Mouse (Mus musculus) CH12.LX (cell line): Measurements from ENCODE around the gene Ptpn11. TPM values are rescaled to one million over a fixed set of nuclear protein-coding genes. Genes with fewer than 3 reads are reported as not detected.

Source experiments
- DNase-seq: peaks from one replicate; pipeline ENCODE4 v3.0.0-alpha.2; 2013; ENCODE audit errors: extremely low read depth
- H3K27ac ChIP-seq: 2 replicates; pipeline ENCODE4 v1.5.1; 2012; ENCODE audit warnings: low read depth, mild to moderate bottlenecking, control low read depth, moderate library complexity; ENCODE audit not compliant: insufficient read depth
- H3K27me3 ChIP-seq: replicated peaks from 2 replicates; pipeline ENCODE3; 2012; ENCODE audit warnings: inconsistent platforms
- H3K36me3 ChIP-seq, 2 experiments: replicated peaks in 1 of 2; 2 replicates each; pipeline versions ENCODE3 to v1.6.1; 2012; ENCODE audit warnings: inconsistent platforms in 1 of 2, low read length in 1 of 2, mild to moderate bottlenecking in 1 of 2, mixed read lengths in 1 of 2, moderate library complexity in 1 of 2; ENCODE audit not compliant: control insufficient read depth in 1 of 2, insufficient read depth in 1 of 2
- H3K4me1 ChIP-seq, 2 experiments: 2 replicates each; pipeline ENCODE4 v1.6.1; 2012; ENCODE audit warnings: inconsistent platforms in 1 of 2, moderate library complexity in 1 of 2; ENCODE audit not compliant: insufficient read depth in 2 of 2, control insufficient read depth in 1 of 2
- H3K4me2 ChIP-seq: 2 replicates; pipeline ENCODE4 v1.6.1; 2012; ENCODE audit warnings: low read depth, mild to moderate bottlenecking, control low read depth; ENCODE audit not compliant: poor library complexity, insufficient read depth, severe bottlenecking
- H3K4me3 ChIP-seq, 3 experiments: fragments of 150-350 bp in 1 of 3; sonication (generic) in 1 of 3; replicated peaks in 1 of 3; 2 replicates each; pipeline versions ENCODE3 to v1.5.1; 2011 to 2012; ENCODE audit warnings: low read depth in 2 of 3, low read length in 2 of 3, mild to moderate bottlenecking in 2 of 3, moderate library complexity in 2 of 3, control low read depth in 1 of 3, improper control_type of control experiment in 1 of 3, inconsistent platforms in 1 of 3, mixed read lengths in 1 of 3; ENCODE audit not compliant: poor library complexity in 1 of 3
- H3K79me2 ChIP-seq: replicated peaks from 2 replicates; pipeline ENCODE4 v1.6.1; 2012; ENCODE audit warnings: mild to moderate bottlenecking, moderate library complexity; ENCODE audit not compliant: control insufficient read depth, poor library complexity, insufficient read depth, severe bottlenecking; ENCODE audit errors: extremely low read depth
- H3K9ac ChIP-seq: 2 replicates; pipeline ENCODE4 v1.6.1; 2012; ENCODE audit warnings: low read depth, mild to moderate bottlenecking, control low read depth, moderate library complexity; ENCODE audit not compliant: insufficient read depth
- H3K9me3 ChIP-seq: replicated peaks from 2 replicates; pipeline ENCODE3; 2012; ENCODE audit warnings: low read length, inconsistent platforms, mixed read lengths
- CHD2 ChIP-seq: IDR thresholded peaks from 2 replicates; pipeline ENCODE4 v1.6.1; 2011; ENCODE audit warnings: low read length, improper control_type of control experiment
- EP300 ChIP-seq: IDR thresholded peaks from 2 replicates; pipeline ENCODE4 v1.6.1; 2011; ENCODE audit warnings: low read length, improper control_type of control experiment
- ETS1 ChIP-seq: conservative IDR thresholded peaks from 2 replicates; pipeline ENCODE4 v1.6.1; 2012; ENCODE audit warnings: low read depth, mild to moderate bottlenecking, inconsistent platforms, low read length, improper control_type of control experiment, moderate library complexity
- HCFC1 ChIP-seq: IDR thresholded peaks from 2 replicates; pipeline ENCODE4 v1.6.1; 2012; ENCODE audit warnings: low read depth, mild to moderate bottlenecking, inconsistent platforms, low read length, improper control_type of control experiment
- IRF4 ChIP-seq: IDR thresholded peaks from 2 replicates; pipeline ENCODE4 v1.6.1; 2014; ENCODE audit warnings: low read depth, mild to moderate bottlenecking, inconsistent platforms, low read length, improper control_type of control experiment
- JUND ChIP-seq: conservative IDR thresholded peaks from 2 replicates; pipeline ENCODE4 v1.6.1; 2011; ENCODE audit warnings: low read depth, low read length, improper control_type of control experiment
- KAT2A ChIP-seq: IDR thresholded peaks from 2 replicates; pipeline ENCODE4 v1.6.1; 2012; ENCODE audit warnings: low read length, improper control_type of control experiment, inconsistent platforms; ENCODE audit not compliant: insufficient replicate concordance
- PAX5 ChIP-seq: IDR thresholded peaks from 2 replicates; pipeline ENCODE4 v1.6.1; 2012; ENCODE audit warnings: low read length, inconsistent platforms, mixed read lengths
- POLR2AphosphoS2 ChIP-seq: IDR thresholded peaks from 2 replicates; pipeline ENCODE4 v1.6.1; 2011; ENCODE audit warnings: low read depth, low read length, improper control_type of control experiment
- SMC3 ChIP-seq: IDR thresholded peaks from 2 replicates; pipeline ENCODE4 v1.6.1; 2011; ENCODE audit warnings: low read depth, low read length, improper control_type of control experiment
- TCF12 ChIP-seq: IDR thresholded peaks from 2 replicates; pipeline ENCODE4 v1.6.1; 2014; ENCODE audit warnings: low read depth, mild to moderate bottlenecking, inconsistent platforms, low read length, improper control_type of control experiment
- dilution Hi-C: fragments of 300-500 bp; cut with MboI; formaldehyde crosslinking; loops from 2 replicates; pipeline ENCODE4 v1.14.3; 2020; ENCODE audit warnings: low sequenced_read_pairs; ENCODE audit not compliant: extremely low pct_unique_long_range_greater_than_20kb, extremely low pct_ligation_motif_present
- in situ Hi-C: fragments of 300-500 bp; cut with MboI; formaldehyde crosslinking; loops from 3 replicates; pipeline ENCODE4 v1.14.3; 2019; ENCODE audit warnings: low sequenced_read_pairs, low pct_ligation_motif_present, low pct_unique_long_range_greater_than_20kb, mixed read lengths
- polyA plus RNA-seq: library from polyadenylated mRNA; unstranded; fragments of >175 nt; gene quantifications from 2 replicates; pipeline ENCODE4 v1.2.1, GENCODE M21; 2012; ENCODE audit warnings: low read depth; ENCODE audit not compliant: insufficient read length
- total RNA-seq, 2 experiments: library from RNA; depleted of rRNA; stranded (reverse); fragments of 300-350 nt in 1 of 2; fragments of >200 nt in 1 of 2; gene quantifications; 2 replicates each; pipeline ENCODE4 v1.2.3; 2012 to 2014

Gene Ptpn11
- total and polyA plus RNA-seq, 3 experiments = 33.2 to 62.8 (median 44.6) TPM

GRCm38 (mm10) chr5:121156121-121156520 is 35.1 kb downstream of the Ptpn11 start (continued):
- no peak for TF ChIP-seq POLR2AphosphoS2
- TF ChIP-seq, all 38 proteins: peak for 0

DNA sequence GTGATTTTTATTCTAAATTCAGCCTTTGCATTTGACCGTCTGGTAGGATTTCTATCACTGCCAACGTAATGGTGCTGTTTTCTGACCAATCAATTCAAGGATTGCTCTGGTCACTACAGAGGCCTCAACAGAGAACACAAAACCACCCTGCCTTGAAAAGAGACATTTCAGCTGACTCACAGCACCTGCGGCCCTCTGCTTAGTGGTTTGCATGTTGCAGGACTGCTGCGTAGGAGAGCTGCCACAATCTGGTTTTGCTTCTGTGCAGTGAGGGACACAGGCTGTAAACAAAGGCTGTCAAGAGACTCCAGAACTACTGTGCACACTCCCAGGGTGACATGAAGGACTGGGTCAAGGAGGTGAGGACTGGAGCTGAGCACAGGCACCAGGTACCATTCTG is 40.5 kb downstream of the Ptpn11 start:
- Histone ChIP-seq H3K4me1 (peaks cover 8 to 41% of the 10 kb centered on the region in 2 experiments), H3K27me3 (no peaks in the 10 kb centered on the region), H3K9me3 (no peaks in the 10 kb centered on the region), H3K79me2 (no peaks in the 10 kb centered on the region), H3K27ac (peak overlapping the region; percentile 67)
- dilution Hi-C loops = no loop called here
- TF ChIP-seq TCF12 (peak; percentile 26; the same call in 1 of the 2 replicates), HCFC1 (no peak), ETS1 (peak; percentile 46; the same call in 1 of the 2 replicates), JUND (no peak)
- TF ChIP-seq, all 38 proteins: peak for 2
- Histone ChIP-seq H3K4me2 (no peak overlapping the region), H3K36me3 (peaks cover 62 to 90% of the 10 kb centered on the region in 2 experiments), H3K4me3 (no peak overlapping the region), H3K9ac (no peak overlapping the region)
- DNase-seq = peak; percentile 37
- in situ Hi-C loops = no loop called here

- H3K9me3 ChIP-seq = no peaks in the 10 kb centered on the region
- no peak overlapping the region for H3K4me2 ChIP-seq
- peak; percentile 77 for DNase-seq
- H3K27me3 ChIP-seq = no peaks in the 10 kb centered on the region
- no peak overlapping the region for H3K27ac ChIP-seq
- peaks cover 8 to 41% of the 10 kb centered on the region in 2 experiments for H3K4me1 ChIP-seq
- TF ChIP-seq SMC3 (no peak), IRF4 (0 out of 2 replicates have a peak, but pooled peaks have one; percentile 13), EP300 (0 out of 2 replicates have a peak, but pooled peaks have one; percentile 14), KAT2A (no peak), ETS1 (no peak)
- peaks cover 67 to 91% of the 10 kb centered on the region in 2 experiments for H3K36me3 ChIP-seq
- H3K79me2 ChIP-seq = no peaks in the 10 kb centered on the region
- no peak overlapping the region for H3K9ac ChIP-seq
- H3K4me3 ChIP-seq = no peak overlapping the region
- dilution Hi-C loops = no loop called here
- in situ Hi-C loops = no loop called here
Observed at GRCm38 (mm10) chr5:121149246-121149645, 42.0 kb downstream of the Ptpn11 start.

GRCm38 (mm10) chr5:121146275-121146674 is 44.9 kb downstream of the Ptpn11 start:
- no peak for DNase-seq
- no peaks in the 10 kb centered on the region for H3K27me3 ChIP-seq
- H3K79me2 ChIP-seq = no peaks in the 10 kb centered on the region
- H3K9me3 ChIP-seq = no peaks in the 10 kb centered on the region
- no peak overlapping the region for H3K4me2 ChIP-seq
- in situ Hi-C loops (no loop called here), dilution Hi-C loops (no loop called here)
- peaks cover 8 to 29% of the 10 kb centered on the region in 2 experiments for H3K4me1 ChIP-seq
- no peak overlapping the region for H3K4me3 ChIP-seq
- no peak for TF ChIP-seq SMC3
- TF ChIP-seq PAX5 = no peak
- TF ChIP-seq IRF4 = no peak
- TF ChIP-seq CHD2 = no peak
- TF ChIP-seq TCF12 = no peak
- TF ChIP-seq, all 38 proteins: peak for 0
- H3K9ac ChIP-seq = no peak overlapping the region
- H3K36me3 ChIP-seq = peaks cover 74 to 93% of the 10 kb centered on the region in 2 experiments
- no peak overlapping the region for H3K27ac ChIP-seq
